Mouse (Mus musculus) neural tube, embryonic 13.5 days (tissue): Measurements from ENCODE around the gene Gm28079. TPM values are rescaled to one million over a fixed set of nuclear protein-coding genes. Genes with fewer than 3 reads are reported as not detected.
"Not testable (repeated sequence)": the region's sequence is repeated elsewhere in the genome, so short reads cannot be mapped to it uniquely, and the experiment has no call there.

Experiments
- ATAC-seq: fragments of 200-750 bp; cut with Nextera tagmentation; 2 replicates; pipeline ENCODE4 v1.8.0; 2017; ENCODE audit warnings: low read depth, mild to moderate bottlenecking, moderate TSS enrichment, moderate library complexity
- H3K27ac ChIP-seq: fragments of 300-500 bp; sonication (generic); replicated peaks from 2 replicates; pipeline ENCODE4 v1.5.1; 2015; ENCODE audit warnings: moderate library complexity, mild to moderate bottlenecking, inconsistent platforms
- H3K27me3 ChIP-seq: fragments of 300-500 bp; sonication (generic); 2 replicates; pipeline ENCODE4 v1.6.1; 2015; ENCODE audit warnings: mild to moderate bottlenecking, inconsistent platforms
- H3K36me3 ChIP-seq: fragments of 300-500 bp; sonication (generic); 2 replicates; pipeline ENCODE4 v1.6.1; 2015; ENCODE audit warnings: mild to moderate bottlenecking, inconsistent platforms
- H3K4me1 ChIP-seq: fragments of 300-500 bp; sonication (generic); replicated peaks from 2 replicates; pipeline ENCODE4 v1.6.1; 2015; ENCODE audit warnings: inconsistent platforms
- H3K4me2 ChIP-seq: fragments of 300-500 bp; sonication (generic); 2 replicates; pipeline ENCODE4 v1.6.1; 2015; ENCODE audit warnings: inconsistent platforms, mild to moderate bottlenecking, moderate library complexity
- H3K4me3 ChIP-seq: fragments of 300-500 bp; sonication (generic); 2 replicates; pipeline ENCODE4 v1.5.1; 2015; ENCODE audit warnings: mild to moderate bottlenecking, inconsistent platforms
- H3K9ac ChIP-seq: fragments of 300-500 bp; sonication (generic); 2 replicates; pipeline ENCODE4 v1.6.1; 2015; ENCODE audit warnings: moderate library complexity, mild to moderate bottlenecking, inconsistent platforms
- H3K9me3 ChIP-seq: fragments of 300-500 bp; sonication (generic); 2 replicates; pipeline ENCODE4 v1.6.1; 2016; ENCODE audit warnings: inconsistent platforms
- WGBS: fragments of 180-500 bp; shearing (Covaris S2); methylation state at CpG from one replicate; pipeline ENCODE4 v1.1.7; 2015; 5-methylcytosine and 5-hydroxymethylcytosine counted together
- polyA plus RNA-seq: library from polyadenylated mRNA; unstranded; fragments of >200 nt; fragmentation: Nextera tagmentation; extraction: Ambion mirVana; gene quantifications from 2 replicates; pipeline ENCODE4 v1.2.1, GENCODE M21; 2015

Gm28079 gene
- polyA plus RNA-seq = not detected in 2 replicates

DNA sequence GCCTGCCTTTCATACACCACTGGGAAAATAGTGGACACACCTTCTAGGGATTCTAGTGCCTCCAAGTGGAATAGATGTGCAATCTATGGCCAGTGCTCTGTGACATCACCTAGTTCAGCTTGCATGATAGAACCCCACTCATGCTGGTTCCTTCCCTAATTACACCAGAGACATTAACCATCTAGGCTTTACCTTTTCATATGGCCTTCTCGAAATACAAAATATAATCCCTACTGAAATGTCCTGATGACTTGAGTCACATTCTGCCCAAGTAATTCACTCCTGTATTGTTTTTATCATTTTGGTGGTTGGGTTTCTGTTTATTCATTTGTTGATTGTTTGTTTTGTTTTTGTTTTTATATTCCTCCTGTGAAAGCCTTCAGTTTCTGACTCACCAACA is at the start of gene Gm28079:
Gene Gm28079, minus strand, starts transcription at position 101 of the 400 bp plus-strand sequence.
- not testable (repeated sequence) for ATAC-seq, H3K9ac ChIP-seq, H3K9me3 ChIP-seq, H3K36me3 ChIP-seq, H3K27me3 ChIP-seq, H3K4me3 ChIP-seq, H3K4me2 ChIP-seq, H3K4me1 ChIP-seq, H3K27ac ChIP-seq
- no CpG with 5 or more reads among the region's 1 CpGs for whole genome bisulfite sequencing
